Mouse (Mus musculus) neural tube, embryonic 15.5 days (tissue): ENCODE measurements around the gene Tbca. TPM values are rescaled to one million over a fixed set of nuclear protein-coding genes. Genes with fewer than 3 reads are reported as not detected.

ENCODE experiments used
- ATAC-seq: fragments of 200-750 bp; cut with Nextera tagmentation; 2 replicates; pipeline ENCODE4 v1.8.0; 2017; ENCODE audit warnings: mild to moderate bottlenecking, moderate TSS enrichment, moderate library complexity; ENCODE audit not compliant: low FRiP score
- H3K27ac ChIP-seq: fragments of 300-500 bp; sonication (generic); replicated peaks from 2 replicates; pipeline ENCODE4 v1.5.1; 2015; ENCODE audit warnings: mild to moderate bottlenecking, inconsistent platforms
- H3K27me3 ChIP-seq: fragments of 300-500 bp; sonication (generic); replicated peaks from 2 replicates; pipeline ENCODE4 v1.6.1; 2015; ENCODE audit warnings: inconsistent platforms
- H3K36me3 ChIP-seq: fragments of 300-500 bp; sonication (generic); 2 replicates; pipeline ENCODE4 v1.6.1; 2015; ENCODE audit warnings: inconsistent platforms
- H3K4me1 ChIP-seq: fragments of 300-500 bp; sonication (generic); 2 replicates; pipeline ENCODE4 v1.6.1; 2015; ENCODE audit warnings: inconsistent platforms
- H3K4me2 ChIP-seq: fragments of 300-500 bp; sonication (generic); 2 replicates; pipeline ENCODE4 v1.6.1; 2015; ENCODE audit warnings: inconsistent platforms, mild to moderate bottlenecking, moderate library complexity
- H3K4me3 ChIP-seq: fragments of 300-500 bp; sonication (generic); replicated peaks from 2 replicates; pipeline ENCODE4 v1.5.1; 2015; ENCODE audit warnings: mild to moderate bottlenecking, inconsistent platforms
- H3K9ac ChIP-seq: fragments of 300-500 bp; sonication (generic); replicated peaks from 2 replicates; pipeline ENCODE4 v1.6.1; 2015; ENCODE audit warnings: mild to moderate bottlenecking, inconsistent platforms
- H3K9me3 ChIP-seq: fragments of 300-500 bp; sonication (generic); replicated peaks from 2 replicates; pipeline ENCODE4 v1.6.1; 2016; ENCODE audit warnings: inconsistent platforms
- WGBS: fragments of 180-500 bp; shearing (Covaris S2); methylation state at CpG from one replicate; pipeline ENCODE4 v1.1.7; 2015; ENCODE audit warnings: mixed read lengths; 5-methylcytosine and 5-hydroxymethylcytosine counted together
- polyA plus RNA-seq: library from polyadenylated mRNA; unstranded; fragments of >200 nt; fragmentation: Nextera tagmentation; extraction: Ambion mirVana; gene quantifications from 2 replicates; pipeline ENCODE4 v1.2.1, GENCODE M21; 2015

The Tbca gene
- polyA plus RNA-seq, 1 experiment from 2014 or later: 302 TPM

DNA sequence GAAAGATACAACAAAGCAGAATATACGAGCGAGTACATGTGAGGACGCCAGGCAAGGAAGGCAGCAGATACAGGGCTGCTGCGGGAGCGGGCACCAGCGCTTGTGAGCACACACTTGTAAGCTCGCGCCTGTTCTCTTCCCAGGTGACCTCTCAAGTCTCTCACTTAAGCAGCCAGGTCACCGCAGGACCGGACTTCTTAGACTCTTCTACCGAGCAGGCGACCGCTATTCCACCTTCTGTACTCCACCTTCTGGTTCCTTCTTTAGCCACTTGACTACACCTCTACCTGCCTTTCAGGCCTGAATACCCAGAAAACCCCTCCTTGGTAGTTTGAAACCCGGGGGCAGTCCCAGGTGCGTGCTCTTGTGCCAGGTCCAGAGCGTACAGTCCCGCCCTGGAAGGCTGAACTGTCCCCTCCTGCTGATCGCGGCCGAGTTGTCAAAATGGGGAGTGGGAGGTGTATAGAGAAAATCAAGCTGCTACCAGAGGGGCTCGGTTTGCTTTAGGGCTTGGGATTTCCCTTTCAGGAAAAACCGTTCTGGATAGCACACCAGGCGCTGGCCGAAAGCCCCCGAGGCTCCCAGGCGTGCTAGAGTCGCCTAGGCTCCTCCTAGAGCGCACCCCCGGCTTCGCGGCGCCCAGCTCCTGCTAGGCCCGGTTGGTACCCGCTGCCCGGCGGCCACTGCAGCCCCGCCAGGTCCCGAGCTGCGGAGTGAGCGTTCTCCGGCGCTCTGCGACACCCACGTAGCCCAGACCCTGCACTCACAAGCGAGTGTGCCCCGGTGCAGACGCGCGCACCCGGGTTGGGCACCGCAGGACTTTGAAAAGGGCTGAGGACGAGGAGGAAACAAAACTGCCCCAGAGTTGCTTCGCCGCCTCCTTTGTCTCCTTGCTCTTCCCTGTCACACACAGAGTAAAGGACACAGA is 84.7 kb downstream of the Tbca start:
- H3K27ac ChIP-seq: peak overlapping the region; percentile 61
- ATAC-seq: no peak
- H3K4me2 ChIP-seq: peak overlapping the region; percentile 34
- no peaks in the 10 kb centered on the region for H3K9me3 ChIP-seq
- WGBS: under 1% methylated on average over 52 of the region's 54 CpGs
- no peaks in the 10 kb centered on the region for H3K36me3 ChIP-seq
- H3K4me1 ChIP-seq: peaks cover 16% of the 10 kb centered on the region
- H3K27me3 ChIP-seq: peaks cover 86% of the 10 kb centered on the region
- 0 out of 2 replicates have a peak overlapping the region, but pooled peaks have one; percentile 6 for H3K4me3 ChIP-seq
- no peak overlapping the region for H3K9ac ChIP-seq

DNA sequence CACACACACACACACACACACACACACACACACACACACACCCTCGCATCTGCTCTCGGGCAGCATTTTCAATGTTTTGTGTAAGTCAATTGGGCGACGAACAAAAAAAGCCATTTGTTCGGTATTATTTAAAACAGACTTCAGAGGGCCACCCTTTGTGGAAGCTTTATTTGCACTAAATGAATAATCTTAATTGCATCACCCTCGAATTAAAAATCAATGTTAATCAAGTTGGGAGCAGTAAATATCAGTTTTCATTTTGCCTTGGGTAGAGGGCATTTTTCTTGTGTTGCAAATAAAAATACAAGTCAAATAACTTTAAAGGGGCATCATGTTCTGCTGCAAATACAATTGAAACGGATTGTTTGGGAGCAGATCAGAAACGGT is 85.3 kb downstream of the Tbca start:
- Histone ChIP-seq H3K27me3 (peaks cover 81% of the 10 kb centered on the region), H3K27ac (no peak overlapping the region; the same call in 1 of the 2 replicates)
- ATAC-seq: no peak

DNA sequence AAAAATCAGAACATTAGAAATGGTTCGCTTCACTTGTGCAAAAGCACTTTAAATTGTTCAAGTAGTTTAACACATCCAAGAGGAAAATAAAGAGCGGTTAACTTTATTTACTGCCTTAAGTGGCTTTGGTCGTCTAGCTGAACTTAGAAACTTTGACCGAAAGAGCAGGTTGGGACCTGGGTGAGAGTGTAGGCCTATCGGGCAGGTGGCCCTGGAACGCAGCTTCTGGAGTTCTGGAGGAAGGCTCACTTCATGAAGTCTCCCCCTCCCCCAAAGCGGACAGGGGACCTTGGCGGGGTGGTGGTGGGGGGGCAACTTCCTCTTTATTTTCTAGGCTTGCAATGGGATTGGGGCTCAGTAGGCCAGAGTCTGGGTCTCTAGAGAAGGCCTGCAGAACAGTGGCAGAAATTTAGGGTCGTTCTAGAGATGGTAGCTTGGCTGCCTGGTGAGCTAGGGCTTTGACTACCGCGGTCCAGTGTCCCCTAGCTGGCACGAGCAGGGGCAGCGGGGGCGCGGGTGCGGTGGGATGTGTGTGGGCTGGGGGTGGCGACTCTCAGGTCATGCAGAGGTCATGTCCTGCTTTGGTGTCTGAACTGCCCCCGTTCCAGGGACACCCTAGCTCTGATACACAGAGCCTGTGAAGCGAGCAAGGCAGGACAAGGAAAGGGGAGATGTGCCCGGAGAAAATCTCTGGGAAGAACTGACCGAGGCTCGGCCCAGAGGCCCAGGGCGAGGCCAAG is 86.1 kb downstream of the Tbca start:
- H3K9me3 ChIP-seq: no peaks in the 10 kb centered on the region
- H3K4me2 ChIP-seq: peak overlapping the region; percentile 2
- H3K9ac ChIP-seq: no peak overlapping the region
- peaks cover 78% of the 10 kb centered on the region for H3K27me3 ChIP-seq
- ATAC-seq: no peak
- peak overlapping the region; percentile 9; the same call in 1 of the 2 replicates for H3K4me3 ChIP-seq
- 0 out of 2 replicates have a peak, but pooled peaks cover 7% of the 10 kb centered on the region for H3K4me1 ChIP-seq
- no peaks in the 10 kb centered on the region for H3K36me3 ChIP-seq
- 0 out of 2 replicates have a peak overlapping the region, but pooled peaks have one; percentile 10 for H3K27ac ChIP-seq
- WGBS: 2% methylated on average over 23 of the region's 23 CpGs

More for the DNA sequence above, 85.3 kb downstream of the Tbca start:
- under 1% methylated on average over 8 of the region's 8 CpGs for WGBS
- H3K4me3 ChIP-seq: no peak overlapping the region
- H3K9ac ChIP-seq: no peak overlapping the region
- no peaks in the 10 kb centered on the region for H3K9me3 ChIP-seq
- H3K36me3 ChIP-seq: no peaks in the 10 kb centered on the region
- H3K4me2 ChIP-seq: no peak overlapping the region
- peaks cover 9% of the 10 kb centered on the region for H3K4me1 ChIP-seq

DNA sequence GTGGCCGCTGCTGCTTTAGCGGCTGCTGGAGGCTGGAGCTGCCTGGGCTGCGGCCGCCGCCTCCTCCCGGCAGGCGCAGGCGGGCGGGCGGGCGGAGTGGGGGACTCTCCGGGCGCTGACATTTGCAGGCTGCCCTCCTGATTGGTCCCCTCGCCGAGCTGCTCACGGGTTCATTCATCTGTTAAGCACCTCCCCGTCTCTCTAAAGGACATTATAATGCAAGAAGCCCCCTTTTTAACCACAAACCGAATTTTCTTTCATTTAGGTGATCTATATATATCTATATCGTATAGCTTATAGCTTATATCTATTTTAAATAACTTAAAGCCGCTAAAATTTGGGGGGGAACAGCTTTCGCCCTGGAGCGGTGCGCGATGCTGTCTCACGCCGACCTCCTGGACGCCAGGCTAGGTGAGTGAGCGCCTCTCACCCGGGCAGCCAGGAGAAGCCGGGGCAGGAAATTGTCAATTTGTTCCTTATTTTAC is 86.7 kb downstream of the Tbca start, which contains the start of gene Otp:
Otp (plus strand) TSS at position 207 of the 485 bp plus-strand sequence.
- peak; percentile 58; the same call in 1 of the 2 replicates for ATAC-seq
- Histone ChIP-seq H3K9ac (no peak within 1 kb of the TSS), H3K9me3 (no peaks in the 10 kb centered on the region), H3K4me2 (peak within 1 kb of the TSS; percentile 2), H3K27ac (0 out of 2 replicates have a peak within 1 kb of the TSS, but pooled peaks have one; percentile 10), H3K27me3 (peaks cover 79% of the 10 kb centered on the region), H3K4me1 (0 out of 2 replicates have a peak, but pooled peaks cover 7% of the 10 kb centered on the region), H3K4me3 (peak within 1 kb of the TSS; percentile 23), H3K36me3 (no peaks in the 10 kb centered on the region)
- WGBS: under 1% methylated on average over 28 of the region's 30 CpGs

DNA sequence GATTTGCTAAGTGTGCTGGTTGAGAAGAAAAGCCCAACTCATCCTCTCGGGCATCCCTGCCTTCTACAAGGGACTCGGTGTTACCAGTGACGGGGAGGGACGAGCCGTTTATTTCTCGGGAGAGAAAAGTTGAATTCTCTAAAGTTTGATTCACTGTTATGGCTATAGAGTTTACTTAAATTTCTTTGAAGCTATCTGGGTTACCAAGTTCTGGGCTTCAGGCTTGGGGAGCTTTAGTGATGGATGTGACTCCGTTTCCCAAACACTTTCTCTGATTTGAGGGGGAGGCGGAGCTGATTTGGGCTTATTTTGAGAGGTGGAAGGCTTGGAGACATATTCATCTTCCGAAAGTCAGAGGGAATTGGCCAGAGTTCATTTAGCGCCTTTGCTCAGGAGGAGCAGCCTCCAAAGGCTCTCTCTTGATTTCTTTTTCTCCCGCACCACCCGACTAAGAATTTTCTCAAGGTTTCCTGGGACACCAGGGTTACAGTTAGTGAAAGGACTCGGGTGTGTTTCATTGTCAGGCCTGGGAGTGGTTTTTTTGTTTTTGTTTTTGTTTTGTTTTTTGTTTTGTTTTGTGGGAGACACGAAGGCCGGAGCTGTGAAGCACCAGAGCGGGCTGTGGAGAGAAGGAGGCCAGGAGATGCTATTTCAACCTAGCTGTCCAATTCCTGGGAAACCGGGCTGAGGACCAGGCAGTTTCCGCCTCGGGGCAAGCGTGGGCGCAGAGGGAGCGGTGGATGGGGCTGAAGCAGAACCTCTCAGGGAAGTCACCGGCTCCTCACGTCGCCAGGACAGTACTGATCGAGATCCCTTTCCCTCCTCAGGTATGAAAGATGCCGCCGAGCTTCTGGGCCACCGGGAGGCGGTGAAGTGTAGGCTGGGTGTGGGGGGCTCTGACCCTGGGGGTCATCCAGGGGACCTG is 87.8 kb downstream of the Tbca start:
- Histone ChIP-seq H3K9me3 (no peaks in the 10 kb centered on the region), H3K4me3 (peak overlapping the region; percentile 23), H3K9ac (no peak overlapping the region), H3K4me1 (0 out of 2 replicates have a peak, but pooled peaks cover 7% of the 10 kb centered on the region), H3K4me2 (no peak overlapping the region), H3K27me3 (peaks cover 81% of the 10 kb centered on the region), H3K36me3 (no peaks in the 10 kb centered on the region), H3K27ac (0 out of 2 replicates have a peak overlapping the region, but pooled peaks have one; percentile 45)
- ATAC-seq: no peak
- 2% methylated on average over 30 of the region's 30 CpGs for WGBS

DNA sequence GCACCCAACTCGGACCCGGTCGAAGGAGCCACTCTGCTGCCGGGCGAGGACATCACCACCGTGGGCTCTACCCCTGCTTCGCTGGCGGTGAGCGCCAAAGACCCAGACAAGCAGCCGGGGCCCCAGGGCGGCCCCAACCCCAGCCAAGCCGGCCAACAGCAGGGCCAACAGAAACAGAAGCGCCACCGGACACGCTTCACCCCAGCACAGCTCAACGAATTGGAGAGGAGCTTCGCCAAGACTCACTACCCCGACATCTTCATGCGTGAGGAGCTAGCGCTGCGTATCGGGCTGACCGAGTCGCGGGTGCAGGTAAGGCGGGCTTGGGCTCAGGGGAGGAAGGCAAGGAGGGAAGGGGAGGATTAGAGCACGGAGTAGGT is 88.5 kb downstream of the Tbca start:
- WGBS: 1% methylated on average over 27 of the region's 27 CpGs
- no peaks in the 10 kb centered on the region for H3K9me3 ChIP-seq
- no peak for ATAC-seq
- peaks cover 81% of the 10 kb centered on the region for H3K27me3 ChIP-seq
- H3K4me1 ChIP-seq: 0 out of 2 replicates have a peak, but pooled peaks cover 7% of the 10 kb centered on the region
- H3K4me3 ChIP-seq: peak overlapping the region; percentile 23
- H3K36me3 ChIP-seq: no peaks in the 10 kb centered on the region
- 0 out of 2 replicates have a peak overlapping the region, but pooled peaks have one; percentile 45 for H3K27ac ChIP-seq
- H3K4me2 ChIP-seq: no peak overlapping the region
- no peak overlapping the region for H3K9ac ChIP-seq

- Histone ChIP-seq H3K9me3 (no peaks in the 10 kb centered on the region), H3K4me2 (no peak overlapping the region), H3K36me3 (no peaks in the 10 kb centered on the region), H3K9ac (no peak overlapping the region), H3K4me1 (peaks cover 14% of the 10 kb centered on the region), H3K27me3 (peaks cover 81% of the 10 kb centered on the region), H3K27ac (no peak overlapping the region), H3K4me3 (peak overlapping the region; percentile 23)
- WGBS: 10% methylated on average over 10 of the region's 10 CpGs
- ATAC-seq: no peak
Observed at GRCm38 (mm10) chr13:94877991-94878745, 89.5 kb downstream of the Tbca start.

DNA sequence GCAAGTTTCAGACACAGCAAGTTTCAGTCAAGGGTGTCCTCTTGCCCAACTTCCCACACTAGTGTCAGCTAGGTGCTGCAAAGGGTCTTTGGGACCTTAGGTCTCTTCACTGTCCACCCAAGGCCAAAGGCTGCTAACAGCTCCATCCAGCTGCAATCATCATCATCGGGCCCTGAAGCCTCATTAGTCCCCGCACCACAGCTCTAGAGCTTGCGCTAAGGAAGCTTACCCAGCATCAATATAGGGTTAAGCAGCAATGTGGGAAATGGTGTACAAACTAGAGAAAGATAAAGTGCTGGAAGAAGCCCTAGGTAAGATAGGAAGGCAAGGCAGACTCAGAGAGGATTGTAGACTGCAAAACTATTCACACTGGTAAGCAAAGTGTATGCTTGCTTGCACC is 92.5 kb downstream of the Tbca start:
- Histone ChIP-seq H3K27ac (no peak overlapping the region), H3K27me3 (peaks cover 81% of the 10 kb centered on the region), H3K4me2 (peak overlapping the region; percentile 27; the same call in 1 of the 2 replicates), H3K9ac (no peak overlapping the region; the same call in 1 of the 2 replicates), H3K4me3 (no peak overlapping the region), H3K36me3 (no peaks in the 10 kb centered on the region), H3K9me3 (no peaks in the 10 kb centered on the region), H3K4me1 (peaks cover 21% of the 10 kb centered on the region)
- WGBS: under 1% methylated on average over 3 of the region's 3 CpGs
- no peak for ATAC-seq

DNA sequence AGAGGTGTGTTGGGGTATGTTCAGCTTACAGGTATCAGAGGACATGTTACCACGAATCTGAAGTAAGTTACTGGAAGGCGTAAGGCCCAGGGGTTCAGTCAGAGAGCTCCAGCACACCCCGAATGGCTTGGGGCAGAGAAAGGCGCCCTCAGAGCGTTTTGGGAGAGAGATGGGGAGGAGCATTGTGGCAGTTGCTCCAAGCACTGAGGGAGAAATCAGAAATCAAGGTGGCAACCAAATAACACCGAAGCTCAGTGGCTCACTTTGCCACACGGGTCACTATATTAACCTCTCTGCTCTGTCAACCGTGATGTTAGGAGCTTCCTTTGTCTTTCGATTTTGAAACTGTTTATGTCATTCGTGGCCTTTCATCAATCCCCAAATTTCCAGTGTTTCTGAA is 93.5 kb downstream of the Tbca start:
- Histone ChIP-seq H3K36me3 (no peaks in the 10 kb centered on the region), H3K9me3 (no peaks in the 10 kb centered on the region), H3K9ac (no peak overlapping the region), H3K4me3 (no peak overlapping the region; the same call in 1 of the 2 replicates), H3K27me3 (peaks cover 80% of the 10 kb centered on the region), H3K27ac (no peak overlapping the region), H3K4me1 (peaks cover 21% of the 10 kb centered on the region), H3K4me2 (peak overlapping the region; percentile 59; the same call in 1 of the 2 replicates)
- no peak for ATAC-seq
- whole genome bisulfite sequencing: under 1% methylated on average over 10 of the region's 10 CpGs

GRCm38 (mm10) chr13:94882711-94883145 is 94.0 kb downstream of the Tbca start:
- peak; percentile 65 for ATAC-seq
- Histone ChIP-seq H3K4me2 (peak overlapping the region; percentile 59), H3K9ac (no peak overlapping the region), H3K27ac (no peak overlapping the region), H3K36me3 (no peaks in the 10 kb centered on the region), H3K4me3 (peak overlapping the region; percentile 35), H3K4me1 (peaks cover 21% of the 10 kb centered on the region), H3K27me3 (peaks cover 79% of the 10 kb centered on the region), H3K9me3 (no peaks in the 10 kb centered on the region)
- under 1% methylated on average over 33 of the region's 37 CpGs for WGBS
